Mouse (Mus musculus) kidney, postnatal 0 days (tissue): Measurements from ENCODE around the gene Cbfa2t3. TPM values are rescaled to one million over a fixed set of nuclear protein-coding genes. Genes with fewer than 3 reads are reported as not detected.

Source experiments
- ATAC-seq: fragments of 200-750 bp; cut with Nextera tagmentation; replicated peaks from 2 replicates; pipeline ENCODE4 v1.8.0; 2017; ENCODE audit warnings: low read depth, moderate number of reproducible peaks, moderate TSS enrichment, moderate library complexity; ENCODE audit not compliant: low FRiP score
- DNase-seq: peaks from one replicate; pipeline ENCODE4 v3.0.0-alpha.2; 2016; ENCODE audit warnings: low spot score
- H3K27ac ChIP-seq: fragments of 300-500 bp; sonication (generic); 2 replicates; pipeline ENCODE4 v1.5.1; 2014; ENCODE audit warnings: mild to moderate bottlenecking
- H3K27me3 ChIP-seq: fragments of 300-500 bp; sonication (generic); 2 replicates; pipeline ENCODE4 v1.6.1; 2014; ENCODE audit warnings: low read length, mixed read lengths; ENCODE audit not compliant: insufficient read depth
- H3K36me3 ChIP-seq: fragments of 300-500 bp; sonication (generic); 2 replicates; pipeline ENCODE4 v1.6.1; 2014; ENCODE audit warnings: low read length, mixed read lengths; ENCODE audit not compliant: insufficient read depth
- H3K4me1 ChIP-seq: fragments of 300-500 bp; sonication (generic); replicated peaks from 2 replicates; pipeline ENCODE4 v1.6.1; 2014; ENCODE audit warnings: antibody characterized with exemption, low read length, mixed read lengths; ENCODE audit not compliant: insufficient read depth
- H3K4me2 ChIP-seq: fragments of 300-500 bp; sonication (generic); 2 replicates; pipeline ENCODE4 v1.6.1; 2014; ENCODE audit warnings: mild to moderate bottlenecking, low read length, moderate library complexity, mixed read lengths
- H3K4me3 ChIP-seq: fragments of 300-500 bp; sonication (generic); replicated peaks from 2 replicates; pipeline ENCODE4 v1.5.1; 2014; ENCODE audit warnings: low read depth, low read length
- H3K9ac ChIP-seq: fragments of 300-500 bp; sonication (generic); 2 replicates; pipeline ENCODE4 v1.6.1; 2014; ENCODE audit warnings: low read depth, low read length
- H3K9me3 ChIP-seq: fragments of 300-500 bp; sonication (generic); replicated peaks from 2 replicates; pipeline ENCODE4 v1.6.1; 2016; ENCODE audit warnings: low read length, inconsistent platforms, mixed read lengths
- CTCF ChIP-seq: IDR thresholded peaks from 2 replicates; pipeline ENCODE4 v1.5.1; 2016; ENCODE audit warnings: antibody characterized with exemption, low read depth, mild to moderate bottlenecking, moderate library complexity
- WGBS: fragments of 180-500 bp; shearing (Covaris S2); extraction: QIAGEN DNeasy Blood & Tissue Kit; methylation state at CpG from one replicate; pipeline ENCODE4 v1.1.7; 2014; 5-methylcytosine and 5-hydroxymethylcytosine counted together
- polyA plus RNA-seq: library from polyadenylated mRNA; unstranded; fragments of >200 nt; fragmentation: Nextera tagmentation; extraction: Ambion mirVana; gene quantifications from 2 replicates; pipeline ENCODE4 v1.2.1, GENCODE M21; 2015

Cbfa2t3 gene
- polyA plus RNA-seq, 1 experiment from 2014 or later, result 3.6 TPM

DNA sequence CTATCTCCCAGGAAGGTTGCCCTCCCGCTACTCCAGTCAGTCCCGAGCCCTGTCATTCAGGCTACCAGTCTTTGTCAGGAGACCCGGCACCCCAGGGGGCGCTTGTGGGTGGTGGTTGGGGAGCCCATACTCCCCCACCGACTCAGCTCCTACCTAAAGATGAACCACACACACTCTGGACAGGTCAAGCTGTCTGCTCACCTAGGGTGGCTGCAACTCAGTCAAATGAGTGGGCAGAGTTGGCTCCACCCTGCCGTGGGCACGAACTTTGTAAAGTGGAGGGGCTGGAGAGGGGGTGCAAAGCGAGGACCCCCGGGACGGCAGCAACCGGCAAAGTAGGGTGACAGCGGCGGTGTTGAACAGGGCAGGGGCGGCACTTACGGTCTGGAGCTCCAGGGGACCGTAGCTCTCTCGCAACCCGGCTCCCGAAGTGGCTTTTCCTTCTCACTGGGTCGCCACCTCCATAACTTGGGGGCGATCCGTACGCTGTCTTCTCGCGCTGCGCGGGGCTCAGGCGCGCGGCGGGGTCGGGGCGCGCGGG is 21.4 kb downstream of the Cbfa2t3 start:
- no peak for DNase-seq
- H3K4me3 ChIP-seq, result peak overlapping the region; percentile 66
- H3K9me3 ChIP-seq, result no peaks in the 10 kb centered on the region
- ATAC-seq, result no peak
- H3K27me3 ChIP-seq, result peaks cover 26% of the 10 kb centered on the region
- H3K27ac ChIP-seq, result peak overlapping the region; percentile 82
- TF ChIP-seq CTCF, result 0 out of 2 replicates have a peak, but pooled peaks have one; percentile 14
- H3K4me2 ChIP-seq, result peak overlapping the region; percentile 98
- H3K36me3 ChIP-seq, result no peaks in the 10 kb centered on the region
- 0 out of 2 replicates have a peak, but pooled peaks cover 7% of the 10 kb centered on the region for H3K4me1 ChIP-seq
- peak overlapping the region; percentile 55 for H3K9ac ChIP-seq
- 2% methylated on average over 35 of the region's 35 CpGs for WGBS

DNA sequence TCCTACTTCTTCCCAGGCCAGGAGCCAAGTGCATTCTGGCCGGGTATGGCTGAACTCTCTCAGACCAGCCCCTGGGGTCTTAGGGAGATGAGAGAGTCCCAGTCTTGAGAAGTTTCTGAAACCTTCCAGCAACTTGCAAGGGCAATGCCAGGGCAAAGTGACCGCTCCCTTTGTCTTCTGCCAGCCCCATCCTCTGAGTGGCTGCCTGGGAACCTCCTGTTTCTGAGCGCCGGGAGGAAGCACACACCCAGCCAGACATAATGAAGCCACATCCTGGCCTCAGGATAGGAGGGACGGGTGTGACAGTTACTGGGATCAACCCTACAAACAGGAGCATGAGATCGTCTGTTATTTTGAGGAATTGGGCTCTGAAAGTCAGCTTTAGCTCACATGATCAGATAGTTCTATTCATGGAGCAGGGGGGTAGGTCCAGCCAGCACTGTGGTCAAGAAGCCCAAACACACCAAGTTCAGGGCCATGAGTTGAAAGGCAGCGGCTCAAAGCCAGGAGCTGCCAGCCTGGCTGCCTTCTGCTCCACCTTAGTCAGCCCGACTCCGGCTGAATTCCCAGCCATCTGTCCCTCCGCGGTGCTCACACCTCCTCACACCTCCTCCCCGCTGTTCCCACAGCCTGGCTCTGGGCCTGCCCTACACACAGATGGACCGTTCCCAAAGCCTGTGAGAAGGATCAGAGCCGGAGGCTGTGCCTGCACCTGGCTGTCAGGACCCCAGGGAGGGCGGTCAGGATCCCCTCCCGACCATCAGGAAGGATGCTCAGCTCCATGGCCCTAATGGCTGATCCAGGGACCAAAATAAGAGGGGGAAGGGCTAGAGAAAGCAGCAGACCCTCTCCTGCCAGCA is 22.1 kb downstream of the Cbfa2t3 start:
- peak overlapping the region; percentile 98 for H3K4me2 ChIP-seq
- WGBS, result 14% methylated on average over 16 of the region's 16 CpGs
- no peaks in the 10 kb centered on the region for H3K36me3 ChIP-seq
- TF ChIP-seq CTCF, result no peak
- DNase-seq, result peak; percentile 40
- H3K27ac ChIP-seq, result peak overlapping the region; percentile 82
- H3K4me1 ChIP-seq, result 0 out of 2 replicates have a peak, but pooled peaks cover 7% of the 10 kb centered on the region
- H3K4me3 ChIP-seq, result peak overlapping the region; percentile 66
- peak overlapping the region; percentile 55 for H3K9ac ChIP-seq
- peaks cover 24% of the 10 kb centered on the region for H3K27me3 ChIP-seq
- no peaks in the 10 kb centered on the region for H3K9me3 ChIP-seq
- ATAC-seq, result no peak

DNA sequence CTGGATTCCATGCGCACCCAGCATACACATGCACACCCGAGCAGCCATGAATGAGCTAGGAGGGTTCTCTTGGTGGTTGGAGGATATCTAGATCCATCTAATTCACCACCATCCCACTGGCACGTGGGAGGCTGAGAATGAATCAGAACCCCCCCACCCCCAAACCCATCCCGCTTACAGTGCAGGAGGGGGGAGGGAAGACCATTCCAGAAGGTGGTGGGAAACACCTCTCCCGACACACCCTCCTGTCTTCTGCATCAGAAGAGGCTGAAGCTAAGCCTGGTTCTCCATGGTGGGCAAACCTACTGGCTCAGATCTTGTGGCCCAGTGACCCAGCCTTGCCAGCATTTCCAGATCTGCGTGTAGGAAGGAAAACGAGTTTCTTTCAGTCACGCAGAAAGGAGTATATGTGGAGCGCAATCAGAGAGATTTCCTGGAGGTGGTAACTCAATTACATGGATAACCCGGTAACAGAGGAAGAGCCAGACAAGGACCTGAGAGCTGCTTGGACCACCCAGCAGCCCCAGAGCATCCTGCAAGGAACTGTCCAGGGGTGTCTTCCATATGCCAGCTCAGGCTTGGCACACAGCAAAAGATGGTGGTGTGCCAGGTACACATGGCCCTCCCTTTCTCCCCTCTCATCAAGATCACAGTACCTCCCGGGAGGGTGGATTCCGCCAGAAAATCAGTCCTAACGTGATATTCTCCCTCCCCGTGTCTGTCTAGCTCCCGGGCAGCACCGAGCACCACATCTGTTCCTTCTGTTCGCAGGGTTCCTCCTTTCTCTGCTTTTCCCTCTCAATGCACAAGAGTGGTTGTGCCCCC is 23.1 kb downstream of the Cbfa2t3 start:
- 72% methylated on average over 17 of the region's 17 CpGs for WGBS
- no peak for ATAC-seq
- H3K27ac ChIP-seq, result peak overlapping the region; percentile 82
- TF ChIP-seq CTCF, result no peak
- no peak overlapping the region for H3K9ac ChIP-seq
- H3K4me3 ChIP-seq, result no peak overlapping the region
- H3K36me3 ChIP-seq, result no peaks in the 10 kb centered on the region
- no peak for DNase-seq
- peaks cover 19% of the 10 kb centered on the region for H3K27me3 ChIP-seq
- H3K4me1 ChIP-seq, result 0 out of 2 replicates have a peak, but pooled peaks cover 7% of the 10 kb centered on the region
- peak overlapping the region; percentile 98 for H3K4me2 ChIP-seq
- no peaks in the 10 kb centered on the region for H3K9me3 ChIP-seq

DNA sequence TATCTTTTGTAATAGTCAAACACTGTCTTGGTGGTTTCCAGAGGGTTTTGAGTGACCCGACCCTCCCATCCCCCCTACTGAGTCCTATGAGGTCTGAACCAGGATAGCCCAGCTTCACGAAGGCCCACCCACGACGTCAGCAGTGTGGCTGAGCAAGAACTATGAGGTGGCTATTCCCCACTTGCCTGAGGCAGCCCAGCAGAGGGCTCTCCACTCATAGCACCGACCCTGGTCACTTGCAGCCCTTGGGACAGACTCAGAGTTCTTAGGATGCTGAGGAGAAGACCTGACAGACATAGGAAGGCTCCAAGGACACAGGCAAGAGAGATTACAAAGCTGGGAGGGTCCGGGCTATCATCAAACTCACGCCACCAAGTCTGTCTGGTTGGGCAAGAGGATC is 23.9 kb downstream of the Cbfa2t3 start:
- peak; percentile 54 for TF ChIP-seq CTCF
- H3K4me1 ChIP-seq, result 0 out of 2 replicates have a peak, but pooled peaks cover 7% of the 10 kb centered on the region
- H3K4me2 ChIP-seq, result no peak overlapping the region
- ATAC-seq, result no peak
- H3K27ac ChIP-seq, result no peak overlapping the region
- no peak overlapping the region for H3K9ac ChIP-seq
- DNase-seq, result peak; percentile 56
- no peaks in the 10 kb centered on the region for H3K36me3 ChIP-seq
- H3K4me3 ChIP-seq, result no peak overlapping the region
- no peaks in the 10 kb centered on the region for H3K9me3 ChIP-seq
- peaks cover 15% of the 10 kb centered on the region for H3K27me3 ChIP-seq
- WGBS, result 41% methylated on average over 7 of the region's 7 CpGs

DNA sequence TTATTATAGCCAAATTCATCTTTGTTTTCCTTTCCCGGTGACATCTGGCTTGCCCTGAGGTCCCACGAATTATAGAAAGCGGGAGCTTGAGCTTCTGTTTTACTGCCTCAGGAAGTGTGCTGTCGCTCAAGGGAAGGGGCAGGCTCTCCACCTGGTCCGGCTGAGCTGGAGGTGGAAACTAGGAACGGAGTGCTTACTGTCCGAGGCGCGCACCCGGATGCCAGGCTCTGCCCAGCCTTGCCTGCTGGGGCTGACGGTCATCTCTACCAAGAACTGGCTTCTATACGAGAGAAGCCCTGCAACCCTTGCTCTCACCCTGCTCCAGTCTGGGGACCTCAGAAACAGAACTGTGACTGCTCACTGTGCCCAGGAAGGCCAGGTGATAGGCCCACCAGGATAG is 24.9 kb downstream of the Cbfa2t3 start:
- Histone ChIP-seq H3K36me3 (no peaks in the 10 kb centered on the region), H3K4me3 (no peak overlapping the region), H3K27me3 (peaks cover 9% of the 10 kb centered on the region), H3K9ac (no peak overlapping the region), H3K27ac (no peak overlapping the region), H3K9me3 (no peaks in the 10 kb centered on the region), H3K4me1 (0 out of 2 replicates have a peak, but pooled peaks cover 7% of the 10 kb centered on the region), H3K4me2 (no peak overlapping the region)
- WGBS, result 51% methylated on average over 12 of the region's 12 CpGs
- DNase-seq (no peak), ATAC-seq (no peak)
- TF ChIP-seq CTCF, result no peak

DNA sequence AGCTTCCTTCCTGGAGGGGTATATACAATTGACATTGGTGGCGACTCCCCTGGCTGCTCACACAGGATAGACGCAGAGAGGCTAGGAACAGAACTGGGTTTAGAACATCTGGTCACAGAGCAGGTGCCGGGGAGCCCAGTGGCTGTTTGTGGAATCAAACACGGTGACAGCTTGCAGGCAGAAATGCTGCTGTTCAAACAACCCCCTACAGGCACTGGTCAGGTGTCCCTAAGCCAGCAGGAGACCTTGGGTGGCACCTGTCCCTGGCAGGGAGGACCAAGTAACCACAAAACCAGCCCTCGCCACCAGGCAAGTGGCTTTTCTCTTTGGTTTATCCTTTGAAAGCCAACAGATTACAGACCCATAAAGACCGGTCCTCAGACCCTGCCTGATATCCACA is 27.0 kb downstream of the Cbfa2t3 start:
- TF ChIP-seq CTCF, result no peak
- ATAC-seq (no peak), DNase-seq (no peak)
- no peak overlapping the region for H3K4me2 ChIP-seq
- H3K27me3 ChIP-seq, result peaks cover 9% of the 10 kb centered on the region
- H3K27ac ChIP-seq, result no peak overlapping the region
- H3K9me3 ChIP-seq, result no peaks in the 10 kb centered on the region
- no peak overlapping the region for H3K9ac ChIP-seq
- no peak overlapping the region for H3K4me3 ChIP-seq
- 57% methylated on average over 6 of the region's 6 CpGs for WGBS
- H3K4me1 ChIP-seq, result peaks cover 3% of the 10 kb centered on the region; the same call in 1 of the 2 replicates
- H3K36me3 ChIP-seq, result no peaks in the 10 kb centered on the region
